Mouse (Mus musculus): ENCODE results near the gene Ndufaf1. TPM values are rescaled to one million over a fixed set of nuclear protein-coding genes. Genes with fewer than 3 reads are reported as not detected.

Ndufaf1 gene
- polyA plus RNA-seq, 1 experiment from 2014 or later = 41.2 TPM

DNA sequence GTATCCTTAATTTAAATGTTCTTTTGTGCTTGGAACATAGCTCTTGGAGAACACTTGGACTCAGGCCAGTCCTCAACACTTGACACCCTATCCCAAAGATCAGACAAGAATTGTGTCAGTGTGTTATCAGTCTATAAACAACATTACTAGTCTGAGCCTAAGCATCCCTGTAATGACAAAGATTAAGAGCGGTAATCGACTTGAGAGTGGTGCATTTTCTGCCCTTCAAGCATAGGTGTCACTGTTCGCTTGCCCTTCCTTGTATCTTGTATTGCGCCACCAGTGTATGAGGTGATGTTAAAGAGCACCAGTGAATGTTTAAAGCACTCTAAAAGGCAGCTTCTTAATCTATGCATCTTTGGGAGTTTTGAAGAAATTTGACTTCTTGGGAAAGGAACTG, 55.6 kb downstream of the Ndufaf1 start:
- ATAC-seq (ENCODE audit: low FRiP score, low read depth) = no peak
- no peaks in the 10 kb centered on the region for H3K9me3 ChIP-seq
- peaks cover 30% of the 10 kb centered on the region for H3K36me3 ChIP-seq
- no peak overlapping the region for H3K4me2 ChIP-seq
- H3K4me1 ChIP-seq (replicated peaks) = peaks cover 4% of the 10 kb centered on the region; the same call in 1 of the 2 replicates
- no peak overlapping the region for H3K9ac ChIP-seq
- H3K27ac ChIP-seq (replicated peaks) = no peak overlapping the region
- H3K4me3 ChIP-seq = no peak overlapping the region
- no peaks in the 10 kb centered on the region for H3K27me3 ChIP-seq
- 94% methylated on average over 4 of the region's 4 CpGs for WGBS

Other genes starting within 250 kb of the Ndufaf1 start
- 2.9 and 3.4 TPM in 2 replicates for gene Ino80, start 185.1 kb downstream of the Ndufaf1 start, polyA plus RNA-seq (2015; fragmentation: Nextera tagmentation; extraction: Ambion mirVana)
- 0.47 and 0.60 TPM in 2 replicates for gene Exd1, start 115.2 kb downstream of the Ndufaf1 start, polyA plus RNA-seq (2015; fragmentation: Nextera tagmentation; extraction: Ambion mirVana)
- gene Chp1, start 115.1 kb downstream of the Ndufaf1 start, polyA plus RNA-seq (2015; fragmentation: Nextera tagmentation; extraction: Ambion mirVana) = 54.9 and 55.4 TPM in 2 replicates
- 15.1 and 18.1 TPM in 2 replicates for gene Nusap1, start 44.5 kb downstream of the Ndufaf1 start, polyA plus RNA-seq (2015; fragmentation: Nextera tagmentation; extraction: Ambion mirVana)
- gene Oip5, start 44.4 kb downstream of the Ndufaf1 start, polyA plus RNA-seq (2015; fragmentation: Nextera tagmentation; extraction: Ambion mirVana) = 6.6 and 7.5 TPM in 2 replicates
- gene Rtf1, start 12.2 kb upstream of the Ndufaf1 start, polyA plus RNA-seq (2015; fragmentation: Nextera tagmentation; extraction: Ambion mirVana) = 49.3 and 50.1 TPM in 2 replicates
- gene Itpka, start 79.5 kb upstream of the Ndufaf1 start, polyA plus RNA-seq (2015; fragmentation: Nextera tagmentation; extraction: Ambion mirVana) = 0.37 and 0.56 TPM in 2 replicates
- 2.1 and 2.2 TPM in 2 replicates for gene Ltk, start 97.6 kb upstream of the Ndufaf1 start, polyA plus RNA-seq (2015; fragmentation: Nextera tagmentation; extraction: Ambion mirVana)
- 18.6 and 19.6 TPM in 2 replicates for gene Rpap1, start 124.7 kb upstream of the Ndufaf1 start, polyA plus RNA-seq (2015; fragmentation: Nextera tagmentation; extraction: Ambion mirVana)
- 27.1 and 27.7 TPM in 2 replicates for gene Tyro3, start 134.9 kb upstream of the Ndufaf1 start, polyA plus RNA-seq (2015; fragmentation: Nextera tagmentation; extraction: Ambion mirVana)
- gene Mga, start 234.4 kb upstream of the Ndufaf1 start, polyA plus RNA-seq (2015; fragmentation: Nextera tagmentation; extraction: Ambion mirVana) = 23.9 and 24.3 TPM in 2 replicates